Mouse (Mus musculus): Measurements from ENCODE around the gene Stk24.

The Stk24 gene

DNA sequence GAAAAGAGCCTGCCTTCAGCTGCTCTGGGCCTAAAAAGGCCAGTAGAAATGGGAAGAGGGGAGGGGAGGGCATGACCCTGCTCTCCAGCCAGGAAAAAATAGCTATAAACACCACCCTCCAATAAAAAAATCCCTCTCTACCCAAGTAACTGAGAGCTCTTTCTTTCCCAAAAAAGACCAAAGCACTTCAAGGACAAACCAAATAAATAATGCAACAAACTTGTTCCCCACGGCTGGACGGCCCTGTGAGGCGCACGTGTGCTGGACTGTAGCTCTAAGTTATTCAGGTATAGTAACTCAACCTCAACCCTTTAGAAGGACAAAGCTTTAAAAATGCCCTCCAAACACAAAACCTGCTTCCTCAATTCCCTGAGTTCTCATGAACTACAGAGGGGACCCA is 28.1 kb downstream of the Stk24 start:
- DNase-seq (ENCODE audit: low spot score): no peak

DNA sequence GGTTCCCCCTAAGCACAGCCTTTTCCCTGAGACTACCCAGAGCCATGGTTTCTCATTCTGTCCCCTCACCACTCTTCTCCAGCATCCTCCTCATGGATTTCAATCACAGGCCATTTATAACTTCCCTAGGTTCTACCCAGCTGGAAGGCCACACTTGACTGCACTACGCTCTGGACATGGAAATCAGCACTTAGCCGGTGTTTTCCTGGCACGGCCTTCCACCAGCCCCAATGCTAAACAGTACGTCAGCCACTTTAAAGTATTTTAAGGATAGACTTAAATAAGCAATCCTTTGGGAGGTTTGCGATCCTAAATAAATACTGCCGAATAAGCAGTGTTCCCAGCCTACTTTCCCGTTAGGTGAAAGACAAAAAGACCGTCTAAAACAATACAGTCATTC is 29.8 kb downstream of the Stk24 start:
- no peak for DNase-seq (ENCODE audit: low spot score)

DNA sequence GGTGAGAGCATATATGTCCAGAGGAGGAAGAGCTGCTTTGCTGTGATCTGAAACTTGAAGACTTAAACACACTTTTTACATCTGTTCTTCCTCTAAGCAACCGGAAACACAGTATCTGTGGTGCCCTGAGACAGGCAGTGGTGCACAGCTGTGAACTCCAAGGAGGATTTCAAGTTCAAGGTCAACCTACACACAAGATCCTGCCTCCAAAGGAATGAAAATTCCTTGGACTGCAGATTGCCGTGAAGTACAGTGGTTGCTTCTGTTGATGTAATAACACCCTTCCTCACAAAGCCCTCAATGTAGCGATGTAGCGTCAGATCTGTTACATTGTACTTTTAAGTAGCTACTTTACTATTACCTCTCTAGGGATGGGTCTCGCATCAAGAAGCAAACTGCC is 30.5 kb downstream of the Stk24 start:
- DNase-seq (ENCODE audit: low spot score): no peak

DNA sequence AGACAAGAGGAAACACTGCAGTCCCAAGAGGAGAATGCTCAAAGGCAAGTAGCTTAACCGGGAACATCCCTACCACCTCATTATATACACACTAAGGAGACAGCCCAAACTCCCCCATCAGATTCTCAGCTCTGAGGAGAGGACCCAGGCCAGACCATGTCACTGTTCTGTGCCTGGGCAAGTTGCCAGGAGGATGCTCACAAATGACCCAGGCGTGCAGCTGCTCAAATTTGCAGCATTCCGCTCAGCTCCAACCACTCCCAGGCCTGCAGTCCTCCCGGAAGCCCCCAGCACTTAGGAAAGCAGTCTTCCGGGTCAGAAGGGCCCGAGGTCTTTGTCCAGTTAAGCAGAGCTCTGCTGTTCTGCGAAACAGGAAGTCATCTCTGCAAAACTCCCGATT is 31.6 kb downstream of the Stk24 start:
- peak; percentile 78 for DNase-seq (ENCODE audit: low spot score)

DNA sequence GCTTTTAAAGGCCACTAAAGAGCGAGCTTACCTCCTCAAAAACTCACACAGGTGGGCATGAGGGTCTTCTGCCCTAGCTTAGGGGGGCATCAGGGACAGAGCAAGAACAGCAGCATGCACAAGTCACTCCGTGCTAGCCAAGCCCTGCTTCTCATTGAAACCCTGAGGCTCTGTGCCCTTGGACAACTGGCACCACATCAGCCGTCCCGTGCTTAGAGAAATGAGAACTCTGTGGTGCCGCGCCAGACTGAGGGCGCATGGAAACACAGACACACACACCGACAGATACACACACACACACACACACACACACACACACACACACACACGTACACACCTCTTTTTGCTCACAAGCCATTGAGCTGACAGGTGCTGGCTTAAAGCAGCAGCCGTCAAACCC is 32.7 kb downstream of the Stk24 start:
- peak; percentile 39 for DNase-seq (ENCODE audit: low spot score)

DNA sequence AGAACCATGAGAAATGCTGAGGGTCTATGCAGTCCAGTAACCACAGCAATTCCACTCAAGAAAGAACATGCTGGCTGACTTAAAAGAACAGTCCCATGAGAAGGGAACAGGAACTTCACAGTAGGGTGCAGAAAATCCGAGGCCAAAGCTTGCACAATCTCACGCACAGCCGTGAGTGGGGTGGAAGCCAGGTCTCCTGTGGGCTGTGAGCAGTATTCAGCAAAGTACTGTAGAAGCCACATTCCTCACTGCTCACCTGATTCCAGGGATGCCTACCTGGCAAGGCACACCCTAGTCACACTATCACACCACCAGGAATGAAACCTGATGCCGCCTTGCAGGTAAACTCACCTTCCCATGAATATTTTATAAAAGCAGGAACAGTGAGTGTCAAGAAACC is 33.2 kb downstream of the Stk24 start:
- DNase-seq (ENCODE audit: low spot score): peak; percentile 41

DNA sequence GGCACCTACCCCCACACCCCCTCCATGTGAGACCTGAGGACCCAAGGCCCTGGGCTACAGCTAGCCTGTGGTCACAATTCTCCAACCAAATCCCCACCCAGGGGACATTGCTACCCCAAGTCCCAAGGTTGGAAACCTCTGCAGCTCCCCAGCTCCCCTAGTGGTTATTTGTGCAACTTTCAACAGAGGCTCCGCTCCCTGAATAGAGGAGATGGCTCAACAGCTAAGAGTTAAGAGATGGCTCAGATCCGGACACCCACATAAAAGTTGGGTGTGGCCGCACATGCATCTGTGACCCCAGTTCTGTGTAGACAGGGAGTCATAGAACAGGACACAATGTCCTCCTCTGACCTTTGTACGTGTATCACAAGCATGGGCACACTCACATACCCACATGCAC is 33.8 kb downstream of the Stk24 start:
- peak; percentile 45 for DNase-seq (ENCODE audit: low spot score)

DNA sequence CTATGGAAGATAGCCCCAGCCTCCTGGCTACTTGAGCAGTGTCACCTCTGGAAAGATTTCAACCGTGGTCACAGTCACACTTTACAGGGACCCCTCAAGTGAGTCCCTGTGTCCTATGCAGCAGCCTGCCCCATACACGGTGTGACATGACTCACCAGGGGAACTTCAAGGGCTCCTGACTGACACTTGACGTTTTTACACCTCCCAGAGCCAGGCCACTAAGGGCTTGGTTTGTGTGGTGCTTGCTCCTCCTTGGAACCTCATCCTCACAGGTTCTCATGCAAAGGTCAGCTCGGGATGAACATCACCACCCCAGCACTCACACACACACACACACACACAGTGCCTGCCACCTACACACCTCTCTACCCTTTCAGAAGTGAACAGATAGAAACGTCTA is 34.9 kb downstream of the Stk24 start:
- no peak for DNase-seq (ENCODE audit: low spot score)

DNA sequence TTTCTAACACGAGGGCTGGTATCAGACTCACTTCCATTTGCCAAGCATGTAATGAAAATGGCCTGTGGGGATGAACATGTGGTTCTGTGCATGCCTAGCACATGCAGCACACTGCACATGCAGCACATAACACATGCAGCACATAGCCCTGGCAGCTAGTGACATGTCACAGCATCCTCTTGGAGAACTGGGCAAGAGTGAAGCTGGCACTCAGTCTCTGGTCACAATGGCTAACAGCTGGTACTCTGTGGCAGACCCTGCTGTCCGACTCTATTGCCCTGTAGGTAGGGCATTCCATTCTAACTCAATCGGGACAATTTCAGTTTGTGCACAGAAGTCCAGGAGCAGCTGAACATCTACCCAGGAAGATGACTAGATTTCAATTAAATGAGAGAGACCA is 36.9 kb downstream of the Stk24 start:
- no peak for DNase-seq (ENCODE audit: low spot score)

DNA sequence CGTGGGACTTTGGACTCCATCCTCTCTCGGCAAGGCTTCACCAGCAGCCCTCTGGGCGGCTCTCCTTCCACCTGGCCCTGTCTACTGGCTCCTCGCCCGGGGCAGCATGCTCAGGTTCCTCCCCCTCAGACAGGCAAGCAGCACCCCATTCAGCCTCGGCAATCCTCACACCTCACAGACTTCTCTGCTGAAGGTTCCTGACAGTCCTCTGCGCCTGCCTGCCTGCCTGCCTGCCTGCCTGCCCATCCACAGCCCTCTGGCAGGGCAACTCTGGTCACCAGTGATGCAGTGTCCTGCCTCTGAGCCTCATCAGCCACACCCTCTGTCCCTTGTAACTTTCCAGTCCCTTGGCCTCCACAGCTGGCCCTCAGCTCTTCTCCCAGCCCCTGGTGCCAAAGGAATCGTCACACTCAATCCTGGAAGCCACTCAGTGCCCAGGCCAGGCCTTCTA is 39.8 kb downstream of the Stk24 start:
- peak; percentile 76 for DNase-seq (ENCODE audit: low spot score)

DNA sequence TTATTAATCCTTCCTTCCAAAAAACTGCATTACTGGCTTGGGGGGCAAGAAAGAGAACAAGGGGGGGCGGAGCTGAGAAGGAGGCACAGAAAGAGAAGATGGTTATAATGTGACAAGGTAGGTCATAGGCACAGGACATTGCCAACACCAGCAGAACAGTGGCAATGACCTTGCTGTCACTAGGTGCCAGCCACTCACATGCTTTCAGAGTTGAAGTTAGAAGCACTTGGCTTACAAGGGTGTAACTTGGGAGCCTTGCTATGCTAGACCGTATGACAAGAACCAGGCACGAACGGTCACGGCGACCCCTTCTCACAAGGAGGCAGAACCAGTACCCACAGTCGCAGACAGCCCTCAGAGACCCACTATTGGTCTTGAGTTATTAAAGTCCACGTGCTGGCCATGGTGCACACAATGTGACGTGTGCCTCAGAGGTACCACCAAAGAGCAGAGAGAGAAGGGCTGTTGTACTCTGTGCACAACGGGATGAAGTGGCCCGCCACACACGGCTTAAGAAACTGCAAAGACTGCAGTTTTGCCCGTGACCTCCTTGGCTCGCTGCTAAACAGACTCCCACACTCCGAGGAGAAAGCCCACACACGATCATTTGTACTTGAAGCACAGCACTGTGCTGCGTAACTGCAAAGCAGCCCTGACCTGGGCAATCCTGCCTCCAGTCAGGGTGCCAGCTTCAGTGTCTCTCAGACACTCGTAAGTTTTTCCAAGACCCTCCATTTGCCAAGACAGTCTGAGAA is 40.8 kb downstream of the Stk24 start:
- peak; percentile 65 for DNase-seq (ENCODE audit: low spot score)

DNA sequence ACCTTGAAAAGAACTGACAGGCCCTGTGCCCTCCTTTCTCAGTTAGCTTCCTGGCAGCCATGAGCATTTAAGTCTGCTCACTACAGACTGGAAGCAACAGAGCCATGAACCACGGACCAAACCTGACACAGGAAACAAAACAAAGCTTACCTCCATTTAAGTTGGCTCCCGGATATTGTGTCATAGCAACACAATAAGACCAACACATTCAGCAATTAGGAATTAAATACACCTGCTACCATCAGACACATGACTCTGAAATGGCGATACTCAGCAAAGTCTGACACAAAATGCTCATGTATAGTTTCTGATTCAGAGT is 49.8 kb downstream of the Stk24 start:
- DNase-seq (ENCODE audit: low spot score): no peak

DNA sequence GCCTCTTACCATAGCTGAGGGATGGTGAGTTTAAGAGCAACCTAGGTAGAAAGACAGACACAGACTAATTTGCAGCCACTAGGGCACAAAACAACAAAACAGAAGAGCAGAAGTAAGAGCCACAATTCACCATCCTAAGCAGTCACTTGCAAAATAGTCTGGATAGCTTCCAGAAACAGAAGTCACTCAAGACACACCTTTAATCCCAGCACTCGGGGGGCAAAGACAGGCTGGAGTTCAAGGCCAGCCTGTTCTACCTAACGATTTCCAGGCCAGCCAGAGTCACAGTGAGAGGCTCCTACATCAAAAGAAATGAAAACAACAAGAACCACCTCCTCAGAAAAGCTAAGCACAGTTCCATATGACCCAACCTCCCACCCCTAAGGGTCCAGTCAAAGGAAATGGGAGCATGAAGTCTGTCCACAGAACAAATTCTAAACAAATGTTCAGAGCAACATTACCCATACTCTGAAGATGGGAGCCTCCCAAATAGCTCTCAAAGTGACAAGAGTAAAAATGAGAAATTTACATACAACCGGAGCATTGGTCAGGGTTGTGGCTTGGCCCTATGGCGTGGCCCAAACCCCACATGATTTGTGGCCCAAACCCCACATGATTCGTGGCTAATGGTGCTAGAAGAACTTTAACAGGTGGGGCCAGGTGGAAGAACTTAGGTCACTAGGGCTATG is 50.3 kb downstream of the Stk24 start:
- no peak for DNase-seq (ENCODE audit: low spot score)

DNA sequence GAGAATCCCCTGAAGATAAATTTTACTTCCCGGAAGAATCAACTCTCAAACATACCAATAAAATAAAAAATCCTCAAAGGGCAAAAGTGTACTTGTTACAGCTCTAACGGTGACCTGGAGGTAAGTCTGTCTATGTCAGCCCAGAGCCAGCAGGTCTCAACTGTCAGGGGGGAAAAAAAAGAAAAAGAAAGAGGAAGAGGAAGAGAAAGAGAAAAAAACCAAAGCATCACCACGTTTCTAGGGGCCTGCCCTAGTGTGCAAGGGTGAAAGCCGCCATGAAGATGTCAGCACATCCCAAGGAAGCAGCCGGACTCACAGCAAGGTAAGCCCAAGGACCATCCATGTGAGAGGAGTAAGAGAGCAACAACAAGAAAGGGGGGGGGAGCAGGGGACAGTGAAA is 50.9 kb downstream of the Stk24 start:
- no peak for DNase-seq (ENCODE audit: low spot score)

DNA sequence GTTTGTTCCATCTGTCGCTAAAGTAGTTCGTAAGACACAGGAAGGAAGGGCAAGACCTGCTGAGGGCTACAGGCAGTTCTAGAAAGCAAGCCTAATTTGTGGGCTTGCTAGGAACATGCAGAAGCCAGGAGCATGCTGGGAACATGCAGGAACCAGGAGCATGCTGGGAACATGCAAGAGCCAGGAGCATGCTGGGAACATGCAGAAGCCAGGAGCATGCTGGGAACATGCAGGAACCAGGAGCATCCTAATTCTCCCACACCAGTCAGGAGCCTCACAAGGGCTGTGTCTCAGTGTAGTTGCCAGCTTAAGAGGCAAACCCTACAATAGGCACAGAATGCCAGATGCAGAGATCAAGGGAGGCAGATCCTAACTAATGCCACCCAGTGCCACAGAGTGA is 53.4 kb downstream of the Stk24 start:
- no peak for DNase-seq (ENCODE audit: low spot score)

DNA sequence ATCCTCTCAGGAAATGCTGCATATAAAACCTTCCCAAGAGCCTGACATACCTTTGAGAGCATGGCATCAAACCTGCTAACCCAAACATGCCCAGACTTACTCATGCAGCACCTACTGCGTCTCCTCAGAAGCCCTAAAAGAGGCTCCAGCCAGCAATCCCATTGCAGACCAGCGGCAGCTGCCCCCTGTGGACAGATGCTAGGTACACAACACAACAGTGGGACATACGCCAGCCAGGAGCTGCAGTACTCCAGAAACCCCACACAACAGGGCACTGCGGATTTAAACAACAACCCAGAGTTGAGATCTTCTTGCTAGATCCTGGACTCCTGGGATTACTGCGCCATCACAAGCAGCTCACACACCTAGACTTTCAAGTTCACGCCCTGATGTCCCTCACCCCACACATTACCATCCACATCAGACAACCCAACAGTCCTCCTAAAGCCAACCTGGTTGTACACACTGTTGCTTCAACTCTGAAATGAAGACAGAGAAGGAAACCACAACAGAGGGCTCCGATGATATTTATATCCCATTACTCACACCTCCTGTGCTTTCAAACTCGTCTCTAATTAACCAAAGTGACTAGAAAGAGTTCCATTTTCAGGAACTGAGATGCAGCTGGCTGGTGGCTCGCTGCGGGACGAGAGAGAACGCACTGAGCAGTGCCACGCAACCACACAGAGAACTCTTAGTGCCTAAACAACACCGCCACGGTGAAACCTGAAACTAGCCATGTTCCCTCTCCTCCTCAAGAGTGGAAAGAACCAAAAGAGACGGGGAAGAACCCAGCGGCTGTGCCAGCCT is 55.1 kb downstream of the Stk24 start:
- DNase-seq (ENCODE audit: low spot score): no peak

DNA sequence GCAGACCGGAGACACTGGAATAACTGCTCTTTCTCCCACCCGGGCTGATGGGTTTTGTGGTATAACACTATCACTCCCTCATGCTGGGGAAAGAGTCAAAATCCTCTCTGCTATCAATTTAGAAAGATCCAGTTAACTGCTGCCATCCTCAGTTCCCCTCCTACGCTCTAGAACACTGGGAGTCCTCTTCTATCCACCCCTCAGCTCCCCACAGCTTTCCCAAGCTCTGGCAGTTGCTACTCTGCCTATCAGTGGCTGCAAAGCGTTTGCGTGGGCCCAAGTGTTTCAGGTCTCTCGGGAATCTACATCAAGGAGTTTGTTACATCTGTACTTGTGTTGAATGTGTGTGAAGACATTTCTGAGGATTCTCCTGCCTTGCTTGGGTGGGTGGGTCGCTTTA is 57.2 kb downstream of the Stk24 start:
- no peak for DNase-seq (ENCODE audit: low spot score)

DNA sequence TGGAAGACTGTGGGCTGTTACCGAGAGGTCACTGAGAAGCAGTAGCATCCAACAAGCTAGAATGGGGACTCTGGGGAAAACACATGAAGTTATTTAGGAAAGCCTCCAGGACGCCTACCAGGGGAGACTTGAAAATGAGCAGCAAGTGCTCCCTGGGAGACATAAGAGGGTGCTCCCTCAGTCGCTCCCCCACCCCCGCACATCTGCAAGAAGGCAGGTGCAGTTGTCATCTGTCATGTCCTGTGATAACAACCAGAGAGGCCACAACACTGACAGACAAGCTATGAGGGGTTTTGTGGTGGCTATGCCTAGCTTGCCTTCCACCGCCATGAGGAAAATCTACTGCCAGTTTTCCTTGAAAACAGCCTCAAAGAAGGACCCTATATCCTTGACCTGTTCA is 57.7 kb downstream of the Stk24 start:
- no peak for DNase-seq (ENCODE audit: low spot score)

DNA sequence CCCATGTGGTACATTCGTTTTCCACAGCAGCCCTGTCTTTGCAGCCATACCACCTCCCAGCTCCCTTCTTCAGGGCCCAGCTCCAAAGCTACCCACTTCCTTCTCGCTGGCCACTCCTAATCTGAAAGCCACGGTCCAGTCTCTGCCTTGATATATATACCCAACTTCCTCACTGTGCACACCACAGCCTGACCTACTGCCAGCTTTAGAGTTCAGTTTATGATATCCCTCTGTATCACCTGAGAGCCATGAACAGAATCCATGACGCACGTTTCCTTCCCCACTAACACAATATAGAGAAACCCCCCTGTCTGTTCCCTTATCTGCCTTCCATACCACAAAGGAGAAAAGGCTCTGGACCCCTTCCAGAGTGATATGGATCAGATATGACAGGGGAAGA is 61.4 kb downstream of the Stk24 start:
- DNase-seq (ENCODE audit: low spot score): no peak

DNA sequence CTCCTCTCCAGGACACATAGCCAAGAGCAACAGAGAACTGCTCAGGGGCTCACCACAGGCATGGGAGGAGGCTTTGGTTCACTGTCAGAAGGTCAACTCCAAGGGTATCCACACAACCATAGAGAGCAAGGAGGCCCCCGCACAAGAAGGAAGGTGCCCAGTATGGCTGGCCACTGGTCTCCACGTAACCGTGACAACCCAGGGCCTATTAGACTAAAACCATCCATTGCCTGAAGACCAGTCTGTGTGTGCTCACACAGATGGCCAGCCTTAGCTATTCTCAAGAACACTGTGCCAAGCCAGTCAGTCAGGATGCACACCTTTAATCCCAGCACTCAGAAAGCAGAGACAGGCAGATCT is 62.5 kb downstream of the Stk24 start:
- no peak for DNase-seq (ENCODE audit: low spot score)

DNA sequence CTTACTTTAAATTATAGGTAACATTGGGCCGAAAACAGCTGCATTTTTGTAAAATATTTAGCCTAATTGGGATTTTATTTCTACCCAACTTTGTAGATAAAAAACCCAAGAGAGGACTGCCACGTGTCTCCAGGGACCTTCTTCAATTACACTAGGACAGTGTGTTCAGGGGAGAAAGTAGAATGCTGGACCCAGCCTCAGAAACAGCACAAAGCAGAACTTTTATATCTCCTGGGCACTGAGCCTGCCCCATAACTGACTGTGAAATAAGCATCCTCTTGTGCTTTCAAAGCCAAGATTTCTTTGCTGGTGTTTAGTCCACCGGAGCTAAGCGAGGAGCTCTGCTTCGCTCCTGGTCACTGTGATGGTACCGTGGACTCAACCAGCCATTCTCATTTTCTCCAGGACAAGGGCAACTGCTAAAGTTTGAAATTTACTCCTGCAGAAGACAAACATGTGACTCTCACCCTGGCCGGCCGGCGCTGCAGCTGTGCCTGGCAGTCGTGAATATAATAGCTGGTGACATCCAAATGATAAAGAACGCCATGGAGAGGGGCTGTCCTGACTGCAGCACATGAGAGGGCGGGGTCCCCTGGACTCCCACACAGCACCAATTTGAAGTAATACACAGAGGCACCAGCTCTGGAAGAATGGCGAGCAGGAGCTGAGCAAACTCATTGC is 63.0 kb downstream of the Stk24 start:
- no peak for DNase-seq (ENCODE audit: low spot score)

DNA sequence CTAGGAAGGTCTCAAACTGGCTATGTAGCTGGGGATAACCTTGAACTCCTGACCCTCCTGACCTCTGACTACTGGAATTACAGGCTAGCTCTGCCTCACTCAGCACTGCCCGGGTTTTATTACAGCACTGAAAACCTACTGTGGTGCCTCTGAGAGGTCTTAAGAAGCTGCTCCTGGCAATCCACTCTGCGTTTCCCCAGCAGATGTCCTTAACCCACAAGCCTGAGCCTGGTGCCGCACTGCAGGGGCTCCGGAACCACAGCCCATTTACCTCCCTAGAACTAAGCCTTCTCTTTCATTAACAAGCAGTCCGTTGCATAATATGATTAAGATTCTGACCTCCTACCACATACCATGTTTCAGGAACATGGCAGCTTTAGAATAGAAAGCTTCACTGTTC is 63.7 kb downstream of the Stk24 start:
- DNase-seq (ENCODE audit: low spot score): no peak

DNA sequence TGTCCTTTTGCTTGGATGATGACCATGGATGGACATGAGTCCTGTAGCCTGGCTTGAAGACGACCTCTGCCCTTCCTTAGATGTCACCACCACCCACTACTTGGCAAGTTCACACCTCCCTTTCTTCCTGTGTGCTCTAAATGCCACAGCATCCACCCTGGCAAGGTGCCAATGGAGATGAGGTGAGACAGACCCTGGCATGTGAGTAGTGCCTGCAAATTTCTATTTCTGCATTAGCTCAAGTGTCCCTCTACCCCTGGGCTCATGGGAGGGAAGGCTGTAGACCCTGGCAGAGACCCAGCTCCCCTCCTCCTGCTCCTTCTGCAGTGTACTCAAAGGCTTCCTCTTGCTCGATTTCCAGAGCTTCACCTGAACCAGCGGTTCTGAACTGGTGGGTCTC is 64.9 kb downstream of the Stk24 start:
- DNase-seq (ENCODE audit: low spot score): peak; percentile 64
